Mouse (Mus musculus) left cerebral cortex, adult 2 months (tissue): ENCODE measurements around the gene Brdt. TPM values are rescaled to one million over a fixed set of nuclear protein-coding genes. Genes with fewer than 3 reads are reported as not detected.
A peak's percentile ranks its signal among the peaks of the same experiment; 100 is the strongest.

Experiments
- DNase-seq, 2 experiments: peaks; one replicate each; pipeline ENCODE4 v3.0.0; 2021 to 2022; ENCODE audit warnings: low spot score in 2 of 2, mixed read lengths in 1 of 2; ENCODE audit errors: extremely low spot score in 1 of 2
- H3K27ac ChIP-seq: fragments of 200-600 bp; 2 replicates; pipeline ENCODE4 v1.8.1; 2022
- H3K4me3 ChIP-seq: fragments of 200-600 bp; 2 replicates; pipeline ENCODE4 v1.8.1; 2022
- CTCF ChIP-seq: fragments of 200-600 bp; IDR thresholded peaks from 2 replicates; pipeline ENCODE4 v1.8.1; 2022; ENCODE audit warnings: antibody characterized with exemption, mild to moderate bottlenecking, moderate library complexity
- intact Hi-C: fragments of 180-260 bp; cut with DNase I; formaldehyde crosslinking; loops from one replicate; pipeline ENCODE4 v1.15.1; 2025
- long read RNA-seq, 2 experiments: library from polyadenylated mRNA; stranded (forward); transcript quantifications; one replicate each; pipeline ENCODE4 v2.0.0; 2021; ENCODE audit warnings: borderline mapping rate in 2 of 2
- total RNA-seq, 2 experiments: library from RNA; stranded (reverse); gene quantifications; 2 replicates each; pipeline ENCODE4 v1.2.3; 2021

The Brdt gene
- total RNA-seq: 10 to 100 TPM; 13.2 to 17.7 TPM
- long read RNA-seq, experiment 1, partial matches to known transcripts: 4 of 5 reads
- long read RNA-seq, experiment 1, other reads (novel, unspliced or antisense): 1 of 5 reads
- long read RNA-seq, experiment 2, partial matches to known transcripts: 2 of 4 reads
- long read RNA-seq, experiment 2, other reads (novel, unspliced or antisense): 2 of 4 reads

DNA sequence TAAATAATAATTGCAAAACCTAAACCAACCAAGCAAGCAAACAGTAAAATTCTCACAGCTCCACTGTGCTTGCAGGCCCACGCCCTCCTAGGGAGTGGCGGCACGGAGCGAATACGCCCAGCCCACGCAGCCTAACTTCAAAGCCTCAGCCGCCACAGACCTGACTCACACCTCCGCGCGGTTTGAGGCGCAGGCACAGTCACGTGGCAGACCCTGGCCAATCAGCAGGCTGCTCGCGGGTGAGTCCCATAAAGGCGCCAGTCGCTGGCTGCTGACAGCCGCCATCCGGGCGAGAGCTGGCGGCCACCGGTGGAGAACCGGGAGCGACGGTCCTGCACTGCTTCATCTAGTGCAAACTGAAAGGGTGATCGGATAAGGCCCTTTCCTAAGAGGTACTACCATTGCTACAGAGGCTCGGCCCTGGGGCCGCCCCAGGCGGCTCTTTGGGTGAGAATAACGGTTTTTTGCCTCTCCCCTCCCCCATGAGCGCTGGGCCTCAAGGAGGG lies at the start of gene Brdt:
Gene Brdt, plus strand, starts transcription at position 244 of the 506 bp plus-strand sequence.
- intact Hi-C loops: no loop called here
- H3K27ac ChIP-seq: no peak within 1 kb of the TSS
- no peak within 1 kb of the TSS for H3K4me3 ChIP-seq
- no peak for TF ChIP-seq CTCF
- no peak for DNase-seq

DNA sequence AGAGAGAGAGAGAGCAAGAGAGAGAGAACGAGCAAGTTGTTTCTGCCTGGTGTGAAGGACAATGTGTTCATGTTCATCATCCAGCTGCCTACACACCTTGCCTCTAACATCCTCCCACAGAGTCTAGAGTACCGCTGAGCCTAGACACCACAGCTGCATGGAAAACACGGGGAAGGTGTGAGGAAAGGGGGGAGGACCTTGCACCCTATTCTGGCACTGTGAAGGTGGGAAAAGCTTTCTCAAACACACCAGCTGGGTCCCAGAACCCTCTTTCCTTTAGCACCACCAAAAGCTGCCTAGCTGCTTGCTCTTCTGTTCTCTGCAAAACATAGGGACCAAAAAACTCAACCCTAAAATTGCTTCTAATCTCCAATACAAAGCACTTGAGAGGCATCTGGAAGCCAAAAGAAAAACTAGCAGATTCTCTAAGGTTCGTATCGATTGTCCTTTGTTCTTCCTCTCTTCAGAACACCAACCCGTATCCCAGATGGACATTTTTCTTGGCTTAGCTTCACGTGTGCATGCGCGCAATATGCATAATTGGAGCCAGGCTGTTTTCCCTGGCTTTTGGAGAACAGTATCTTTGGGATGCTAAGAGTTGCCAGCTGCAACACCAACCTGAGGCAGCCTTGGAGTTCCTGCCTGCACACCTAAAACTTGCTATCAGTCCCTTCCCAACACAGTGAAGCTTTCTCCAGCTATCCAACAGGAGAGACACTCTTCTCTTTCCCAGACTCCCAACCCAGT lies 48.2 kb upstream of the Brdt start:
- no peak for DNase-seq
- H3K4me3 ChIP-seq: no peak overlapping the region
- intact Hi-C loops: loop anchor here (10.0 kb wide), 1 partner anchor 288 kb away; no protein-coding TSS in a partner anchor
- no peak for TF ChIP-seq CTCF
- H3K27ac ChIP-seq: no peak overlapping the region

DNA sequence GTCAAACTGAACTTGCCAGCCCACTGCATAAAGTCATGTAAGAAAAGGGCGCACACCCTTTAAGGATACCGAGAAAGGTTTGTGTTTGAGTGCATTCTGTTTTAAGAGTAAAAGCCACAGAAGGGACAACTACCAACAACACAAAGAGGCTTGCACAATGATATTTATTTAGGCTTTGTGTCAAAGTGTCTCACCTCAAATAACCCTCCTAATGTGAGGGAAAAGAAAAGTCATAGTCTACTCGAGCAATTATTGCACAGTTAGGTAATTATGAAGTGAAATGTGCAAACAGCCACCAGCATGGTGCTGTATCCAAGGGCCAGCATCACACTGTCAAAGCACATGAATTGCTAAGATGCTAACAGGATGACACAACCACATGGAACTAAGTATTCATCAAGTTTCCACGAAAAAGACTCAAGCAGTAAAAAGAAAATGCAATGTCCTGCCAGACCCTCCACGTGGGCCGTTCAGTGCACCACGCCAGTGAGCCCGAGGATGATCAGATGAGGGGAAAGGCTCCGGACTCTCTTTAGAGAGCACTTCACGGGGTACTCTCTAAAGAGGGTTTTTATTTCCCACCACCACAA lies 46.9 kb upstream of the Brdt start:
- intact Hi-C loops: loop anchor here (10.0 kb wide), 1 partner anchor 289 kb away; no protein-coding TSS in a partner anchor
- TF ChIP-seq CTCF: no peak
- no peak for DNase-seq
- H3K4me3 ChIP-seq: no peak overlapping the region
- no peak overlapping the region for H3K27ac ChIP-seq

DNA sequence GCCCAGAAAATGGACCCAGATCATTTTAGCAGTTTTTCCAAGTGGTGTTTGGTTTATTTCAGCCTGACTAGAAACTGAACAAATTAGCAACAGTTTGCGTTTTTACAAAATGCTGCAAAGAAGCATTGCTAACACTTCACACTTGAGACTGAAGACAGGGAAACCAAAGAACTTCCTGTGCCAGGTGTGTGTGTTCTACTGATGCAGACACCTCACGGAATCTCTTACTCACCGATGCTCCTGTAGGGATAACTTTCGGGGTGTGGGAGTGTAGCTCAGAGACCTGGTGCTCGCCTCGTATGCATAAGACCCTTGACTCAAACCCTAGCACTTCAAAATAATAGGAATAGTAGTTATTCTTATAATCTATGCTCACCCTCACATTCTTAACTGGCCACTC lies 45.4 kb upstream of the Brdt start:
- Histone ChIP-seq H3K27ac (no peak overlapping the region), H3K4me3 (no peak overlapping the region)
- DNase-seq: no peak
- intact Hi-C loops: loop anchor here (10.0 kb wide), 1 partner anchor 291 kb away; no protein-coding TSS in a partner anchor
- TF ChIP-seq CTCF: no peak

DNA sequence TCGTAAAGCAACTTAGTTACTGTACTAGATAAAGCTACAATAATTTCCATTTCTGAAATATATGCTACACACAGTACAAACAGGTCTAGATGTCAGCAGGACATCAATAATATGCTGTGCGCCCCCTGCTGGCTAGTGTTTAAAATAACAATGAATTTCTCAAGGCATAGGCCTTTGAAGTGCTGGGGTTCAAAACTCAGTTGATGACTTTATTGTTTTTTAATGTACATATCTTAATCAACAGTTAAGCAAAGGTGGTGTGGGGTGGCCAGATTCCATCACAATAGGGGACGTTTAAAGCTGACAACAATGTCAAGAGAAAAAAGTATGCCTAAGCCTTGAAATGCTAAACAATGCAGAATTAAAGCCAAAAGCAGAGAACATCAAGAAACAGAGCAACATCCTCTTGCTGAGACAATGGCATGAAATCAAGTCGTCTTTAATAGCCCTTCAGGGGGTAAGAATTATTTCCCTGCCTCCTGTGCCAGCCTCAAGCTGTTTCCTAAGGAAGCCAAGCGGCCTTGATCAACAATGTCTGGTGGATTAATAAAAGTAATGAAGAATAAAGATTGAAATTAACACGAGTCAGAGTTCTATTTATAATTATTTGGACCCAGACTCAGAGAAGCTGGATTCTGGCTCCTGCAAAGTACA lies 43.6 kb upstream of the Brdt start:
- TF ChIP-seq CTCF: peak; percentile 79

DNA sequence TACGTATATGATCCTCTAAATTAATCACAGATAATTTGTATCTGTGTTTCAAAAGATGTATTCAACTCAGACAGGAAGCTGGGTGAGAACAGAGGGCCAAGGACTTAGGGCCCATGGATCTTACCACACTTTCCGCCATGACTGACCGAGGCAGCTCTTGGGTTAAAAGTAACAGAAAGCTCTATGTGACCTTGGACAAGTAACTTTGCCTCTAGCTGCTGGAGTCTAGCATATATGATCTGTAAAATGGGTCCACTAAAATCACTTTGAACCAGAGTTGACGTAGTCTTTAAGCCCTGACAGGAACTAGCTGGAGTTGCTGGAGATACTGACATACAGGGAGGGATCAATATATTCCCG lies 43.1 kb upstream of the Brdt start:
- TF ChIP-seq CTCF: no peak
- no peak overlapping the region for H3K27ac ChIP-seq
- intact Hi-C loops: loop anchor here (2.0 to 10.0 kb wide), 2 partner anchors 119 to 293 kb away; no protein-coding TSS in a partner anchor
- peak overlapping the region; percentile 89 for H3K4me3 ChIP-seq
- DNase-seq: no peak

More for the DNA sequence above, 43.6 kb upstream of the Brdt start:
- no peak overlapping the region for H3K27ac ChIP-seq
- intact Hi-C loops: loop anchor here (10.0 kb wide), 1 partner anchor 293 kb away; no protein-coding TSS in a partner anchor
- H3K4me3 ChIP-seq: no peak overlapping the region; the same call in 1 of the 2 replicates
- peak; percentile 53 to 61 for DNase-seq

DNA sequence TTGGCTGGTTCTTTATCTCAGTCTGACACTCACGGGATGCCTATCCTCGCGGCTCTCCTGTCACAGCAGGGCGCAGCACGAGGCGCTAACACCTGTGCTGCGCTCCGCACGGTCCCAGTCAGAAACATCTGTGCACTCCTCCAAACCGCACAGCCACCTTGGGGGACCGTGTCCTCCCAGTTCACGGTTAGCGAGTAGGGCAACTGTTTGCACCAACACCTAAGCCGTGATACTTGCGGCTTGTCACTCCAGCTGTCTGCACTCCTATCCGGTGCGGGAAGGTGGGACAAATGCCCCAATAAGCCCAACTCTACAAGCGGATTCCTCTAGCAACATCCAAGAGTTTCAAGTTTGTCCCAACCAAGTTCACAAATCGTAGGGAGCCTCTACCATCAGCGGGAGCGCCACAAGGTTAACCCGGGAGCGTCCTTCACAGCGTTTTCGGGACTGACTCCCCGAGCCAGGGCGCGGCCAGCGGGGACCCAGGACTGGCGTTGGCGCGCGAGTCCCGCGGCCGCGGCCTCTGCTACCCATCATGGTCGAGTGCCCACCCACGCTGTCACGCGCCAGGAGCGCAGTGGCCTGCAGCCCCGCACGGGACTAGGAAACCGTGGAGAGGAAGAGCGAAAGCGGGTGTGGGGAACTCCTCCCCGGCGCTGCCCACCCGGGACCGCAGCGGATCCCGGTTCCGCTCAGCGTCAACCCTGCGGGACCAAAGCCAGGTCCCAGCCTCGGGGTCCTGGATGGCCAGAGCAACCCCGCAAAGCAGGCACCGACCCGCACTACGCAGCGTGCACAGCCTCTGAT lies 42.3 kb upstream of the Brdt start:
- TF ChIP-seq CTCF: no peak
- Histone ChIP-seq H3K4me3 (peak overlapping the region; percentile 89), H3K27ac (peak overlapping the region; percentile 66)
- DNase-seq: peak in 1 of 2 experiments; percentile 30
- intact Hi-C loops: loop anchor here (2.0 to 10.0 kb wide), 2 partner anchors 120 to 294 kb away; no protein-coding TSS in a partner anchor

DNA sequence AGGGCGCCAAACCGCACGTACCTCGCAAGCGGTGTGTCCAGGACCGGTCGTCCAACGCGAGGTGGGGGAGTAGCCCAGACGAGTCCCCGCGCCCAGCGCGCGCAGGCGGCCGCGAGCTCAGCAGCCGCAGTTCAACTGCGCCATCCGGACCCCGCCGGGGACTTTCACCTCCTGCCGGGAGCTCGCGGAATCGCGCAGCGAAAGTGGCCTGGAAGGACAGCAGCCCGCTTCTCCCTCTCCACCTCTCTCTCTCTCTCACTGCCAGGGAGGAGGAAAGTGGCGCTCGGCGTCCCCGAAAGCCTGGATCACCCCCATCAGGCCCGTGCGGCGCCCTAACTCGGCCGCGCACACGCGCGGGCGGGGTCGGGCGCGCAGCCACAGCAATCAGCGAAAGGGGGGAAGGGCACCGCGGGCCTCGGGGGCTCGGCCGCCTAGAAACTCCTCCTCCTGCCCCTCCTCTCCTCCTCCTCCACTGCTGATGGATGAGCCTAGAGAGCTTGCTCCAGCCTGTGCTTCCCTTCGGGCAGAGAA lies 41.7 kb upstream of the Brdt start, which contains the start of gene Tgfbr3:
Gene Tgfbr3, minus strand, starts transcription at position 396 of the 531 bp plus-strand sequence.
- TF ChIP-seq CTCF: peak; percentile 57
- peak within 1 kb of the TSS; percentile 89 for H3K4me3 ChIP-seq
- DNase-seq: peak; percentile 73 to 80
- intact Hi-C loops: loop anchor here (2.0 to 10.0 kb wide), 2 partner anchors 120 to 294 kb away; no protein-coding TSS in a partner anchor
- peak within 1 kb of the TSS; percentile 66 for H3K27ac ChIP-seq

DNA sequence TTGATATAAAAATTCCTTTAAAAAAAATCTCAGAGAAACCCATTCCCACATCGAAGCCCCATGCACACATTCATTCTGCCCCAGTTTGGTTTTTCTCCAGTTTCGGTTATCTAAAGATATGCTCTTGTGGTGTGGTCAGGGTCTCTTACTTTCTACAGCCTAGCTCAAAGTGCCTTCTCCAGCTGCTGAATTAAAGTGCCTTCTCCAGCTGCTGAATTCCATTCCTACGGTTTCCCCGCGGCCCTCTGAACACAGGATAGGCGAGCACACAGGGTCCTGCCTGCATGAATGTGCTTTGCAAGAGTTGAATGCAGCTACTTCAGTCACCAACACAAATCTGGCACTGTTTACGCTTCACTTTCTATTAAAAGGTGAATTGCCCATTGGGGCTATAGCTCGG lies 41.0 kb upstream of the Brdt start:
- no peak overlapping the region for H3K27ac ChIP-seq
- H3K4me3 ChIP-seq: peak overlapping the region; percentile 89

DNA sequence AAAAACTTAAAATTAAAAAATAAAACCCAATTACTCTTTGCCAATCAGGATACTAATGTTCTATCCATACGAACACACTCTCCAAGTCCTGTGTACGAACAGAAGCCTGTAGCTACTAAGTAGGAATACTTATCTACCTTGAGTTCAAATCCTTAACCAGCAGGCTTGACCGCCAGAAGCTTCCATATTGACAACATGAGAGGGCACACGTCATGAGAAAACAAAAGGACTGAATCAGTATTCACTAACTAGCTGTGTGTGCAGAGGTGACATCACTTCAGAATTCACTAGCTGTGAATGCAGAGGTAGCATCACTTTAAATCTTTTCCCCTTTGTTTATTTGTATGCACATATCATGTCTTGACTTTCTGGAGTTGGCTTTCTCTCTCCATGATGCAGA lies 36.9 kb upstream of the Brdt start:
- no peak overlapping the region for H3K4me3 ChIP-seq
- no peak for TF ChIP-seq CTCF
- no peak for DNase-seq
- H3K27ac ChIP-seq: no peak overlapping the region
- intact Hi-C loops: no loop called here

More for the DNA sequence above, 41.0 kb upstream of the Brdt start:
- DNase-seq: no peak
- no peak for TF ChIP-seq CTCF
- intact Hi-C loops: loop anchor here (2.0 to 10.0 kb wide), 2 partner anchors 121 to 295 kb away; no protein-coding TSS in a partner anchor
